Comparison of ENCODE assay signal across 17 mouse cellular contexts in the genomic region with DNA sequence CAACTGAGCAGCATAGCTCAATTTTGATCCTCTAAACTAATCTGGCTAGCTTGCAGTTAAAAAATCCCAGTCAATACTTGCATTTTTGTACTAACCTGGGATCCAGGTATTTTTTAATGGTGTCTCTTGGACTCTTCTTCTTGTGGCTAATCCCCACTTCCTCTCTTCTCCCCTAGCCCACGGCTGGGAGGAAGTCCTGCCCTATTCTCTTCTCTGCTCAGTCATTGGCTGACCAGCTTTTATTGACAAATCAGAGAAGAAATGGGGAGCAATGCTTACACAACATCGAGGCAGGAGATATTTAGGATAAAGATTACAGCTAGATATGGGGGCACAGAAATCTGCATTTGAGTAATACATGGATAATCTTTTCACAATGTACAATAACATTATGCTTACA. TPM values are rescaled to one million over a fixed set of nuclear protein-coding genes. Genes with fewer than 3 reads are reported as not detected.
DNase-seq lines count a peak whose midpoint lies in the region; ATAC-seq and TF ChIP-seq lines count a peak whose summit lies in the region.
"Had no signal": no experiment of that assay in that cellular context is flagged by ENCODE, and none has a peak within 500 bp of the region (broad histone marks: within the 10 kb centered on the region; RNA-seq: fewer than 3 reads in every experiment).

No protein-coding gene starts in this region.

- H3K27me3 ChIP-seq in liver, embryonic 14.5 days (ENCODE audit: control insufficient read depth, insufficient read depth, low read length) = no peaks in the 10 kb centered on the region
- H3K27me3 ChIP-seq in kidney, embryonic 16.5 days (ENCODE audit: insufficient read depth, low read length) = no peaks in the 10 kb centered on the region
- H3K27me3 ChIP-seq: embryonic facial prominence, embryonic 12.5 days; midbrain, embryonic 15.5 days had no signal

- DNase-seq in 3T3-L1 (ENCODE audit: low read depth, low spot score) (peak; percentile 71), NIH3T3 (ENCODE audit: low read depth) (peak; percentile 28)
- DNase-seq in liver, embryonic 14.5 days (ENCODE audit: low read depth in 3 of 3, low spot score in 3 of 3) = no peak
- no peak for DNase-seq in lung, postnatal 25 days (ENCODE audit: low spot score)
- no peak for DNase-seq in kidney, adult 9 months
- no peak for DNase-seq in right cerebral cortex, postnatal 25 days
- DNase-seq: cerebellum, postnatal 36 days; gastrocnemius, postnatal 36 days; kidney, postnatal 25 days; lung, postnatal 10 days; right cerebral cortex, postnatal 14 days had no signal

- no peak for TF ChIP-seq CTCF in liver, embryonic 14.5 days (IDR thresholded peaks at IDR 0.05; ENCODE audit: low read depth)

- H3K4me1 ChIP-seq in liver, embryonic 14.5 days (replicated peaks; ENCODE audit: control insufficient read depth in 2 of 2, insufficient read depth in 2 of 2, low read length in 1 of 2) = peaks cover 2 to 4% of the 10 kb centered on the region in 2 experiments; a peak in 2 of 4 replicates
- H3K4me1 ChIP-seq in kidney, embryonic 16.5 days (ENCODE audit: insufficient read depth, low read length) = 0 out of 2 replicates have a peak, but pooled peaks cover 2% of the 10 kb centered on the region
- H3K4me1 ChIP-seq: embryonic facial prominence, embryonic 12.5 days had no signal

- no peak overlapping the region for H3K9ac ChIP-seq in liver, embryonic 14.5 days (replicated peaks)
- H3K9ac ChIP-seq in kidney, embryonic 16.5 days (replicated peaks; ENCODE audit: low read length) = no peak overlapping the region
- H3K9ac ChIP-seq: embryonic facial prominence, embryonic 12.5 days; midbrain, embryonic 15.5 days had no signal

- peak; percentile 89 for ATAC-seq in CD4-positive, CD25-positive, alpha-beta regulatory T cell, adult 4 months
- no peak for ATAC-seq in liver, embryonic 14.5 days (ENCODE audit: insufficient read depth)
- ATAC-seq in kidney, embryonic 16.5 days (ENCODE audit: low FRiP score, low TSS enrichment) = no peak
- ATAC-seq: intestine, postnatal 0 days; midbrain, embryonic 15.5 days had no signal

- WGBS in liver, embryonic 14.5 days (ENCODE audit: insufficient replicate concordance) = 6% methylated on average over 2 of the region's 2 CpGs
- 48% methylated on average over 2 of the region's 2 CpGs for WGBS in kidney, embryonic 16.5 days

- H3K27ac ChIP-seq in liver, embryonic 14.5 days = no peak overlapping the region
- H3K27ac ChIP-seq in kidney, embryonic 16.5 days (ENCODE audit: low read length) = no peak overlapping the region
- H3K27ac ChIP-seq: embryonic facial prominence, embryonic 12.5 days; midbrain, embryonic 15.5 days had no signal

- H3K36me3 ChIP-seq in liver, embryonic 14.5 days (replicated peaks; ENCODE audit: control insufficient read depth, insufficient read depth, low read depth) = no peaks in the 10 kb centered on the region
- H3K36me3 ChIP-seq in kidney, embryonic 16.5 days (ENCODE audit: insufficient read depth, low read length) = no peaks in the 10 kb centered on the region
- H3K36me3 ChIP-seq: embryonic facial prominence, embryonic 12.5 days; midbrain, embryonic 15.5 days had no signal

- no peak for TF ChIP-seq EP300 in liver, embryonic 14.5 days (IDR thresholded peaks at IDR 0.05; ENCODE audit: low read depth)

- no peak overlapping the region for H3K4me3 ChIP-seq in liver, embryonic 14.5 days (ENCODE audit: insufficient read depth in 1 of 2, low read depth in 2 of 2, low read length in 2 of 2)
- H3K4me3 ChIP-seq in kidney, embryonic 16.5 days (ENCODE audit: low read length) = no peak overlapping the region
- H3K4me3 ChIP-seq: embryonic facial prominence, embryonic 12.5 days; midbrain, embryonic 15.5 days had no signal

- peak overlapping the region; percentile 8; the same call in 1 of the 2 replicates for H3K4me2 ChIP-seq in liver, embryonic 14.5 days (ENCODE audit: low read depth)
- no peak overlapping the region for H3K4me2 ChIP-seq in kidney, embryonic 16.5 days (replicated peaks; ENCODE audit: low read depth, low read length)
- H3K4me2 ChIP-seq: embryonic facial prominence, embryonic 12.5 days; midbrain, embryonic 15.5 days had no signal

- H3K9me3 ChIP-seq in liver, embryonic 14.5 days (ENCODE audit: control insufficient read depth, low read length) = no peaks in the 10 kb centered on the region
- H3K9me3 ChIP-seq in kidney, embryonic 16.5 days (ENCODE audit: low read length) = no peaks in the 10 kb centered on the region
- H3K9me3 ChIP-seq: embryonic facial prominence, embryonic 12.5 days; midbrain, embryonic 15.5 days had no signal

RNA-seq across cellular contexts. Expression of gene Gm49342, which starts 5.4 kb away (rescaled TPM):
- polyA plus RNA-seq in CD4-positive, CD25-positive, alpha-beta regulatory T cell, adult 4 months (2017; shearing (Covaris generic)) = 1 to 10 TPM; 3.4 to 9.3 TPM
- 41.4 and 65.9 TPM in 2 replicates for polyA plus RNA-seq in liver, embryonic 14.5 days (2012; rRNA removed)
- polyA plus RNA-seq in liver, embryonic 14.5 days (2014; fragmentation: Nextera tagmentation; extraction: Ambion mirVana) = not detected in 2 replicates
- polyA plus RNA-seq in kidney, embryonic 16.5 days (2015; fragmentation: Nextera tagmentation; extraction: Ambion mirVana) = not detected in 2 replicates
- polyA plus RNA-seq: embryonic facial prominence, embryonic 12.5 days; heart, embryonic 14.5 days; intestine, postnatal 0 days; midbrain, embryonic 15.5 days had no signal

RNA-seq across cellular contexts. Expression of gene Pnp, which starts 8.1 kb away (rescaled TPM):
- 10 to 100 TPM; 61.1 to 62.9 TPM for polyA plus RNA-seq in CD4-positive, CD25-positive, alpha-beta regulatory T cell, adult 4 months (2017; shearing (Covaris generic))
- 65.8 and 81.4 TPM in 2 replicates for polyA plus RNA-seq in liver, embryonic 14.5 days (2012; rRNA removed)
- 87.0 and 91.4 TPM in 2 replicates for polyA plus RNA-seq in liver, embryonic 14.5 days (2014; fragmentation: Nextera tagmentation; extraction: Ambion mirVana)
- 78.2 and 79.3 TPM in 2 replicates for polyA plus RNA-seq in kidney, embryonic 16.5 days (2015; fragmentation: Nextera tagmentation; extraction: Ambion mirVana)

RNA-seq across cellular contexts. Expression of gene Pip4p1, which starts 8.3 kb away (rescaled TPM):
- 1 to 10 TPM; 2.9 to 3.4 TPM for polyA plus RNA-seq in CD4-positive, CD25-positive, alpha-beta regulatory T cell, adult 4 months (2017; shearing (Covaris generic))
- polyA plus RNA-seq in liver, embryonic 14.5 days (2012; rRNA removed) = 16.7 and 24.7 TPM in 2 replicates
- 16.9 and 18.7 TPM in 2 replicates for polyA plus RNA-seq in liver, embryonic 14.5 days (2014; fragmentation: Nextera tagmentation; extraction: Ambion mirVana)
- polyA plus RNA-seq in kidney, embryonic 16.5 days (2015; fragmentation: Nextera tagmentation; extraction: Ambion mirVana) = 57.7 and 60.8 TPM in 2 replicates

RNA-seq across cellular contexts. Expression of gene Apex1, which starts 14.2 kb away (rescaled TPM):
- 100 to 1,000 TPM in 1 of 2 experiments, 10 to 100 TPM in 1; 74.0 to 103 TPM for polyA plus RNA-seq in CD4-positive, CD25-positive, alpha-beta regulatory T cell, adult 4 months (2017; shearing (Covaris generic))
- polyA plus RNA-seq in liver, embryonic 14.5 days (2012; rRNA removed) = 34.5 and 51.3 TPM in 2 replicates
- 85.7 and 90.8 TPM in 2 replicates for polyA plus RNA-seq in liver, embryonic 14.5 days (2014; fragmentation: Nextera tagmentation; extraction: Ambion mirVana)
- polyA plus RNA-seq in kidney, embryonic 16.5 days (2015; fragmentation: Nextera tagmentation; extraction: Ambion mirVana) = 276 and 285 TPM in 2 replicates

RNA-seq across cellular contexts. Expression of gene Osgep, which starts 14.2 kb away (rescaled TPM):
- polyA plus RNA-seq in CD4-positive, CD25-positive, alpha-beta regulatory T cell, adult 4 months (2017; shearing (Covaris generic)) = 100 to 1,000 TPM in 1 of 2 experiments, 10 to 100 TPM in 1; 85.3 to 100 TPM
- polyA plus RNA-seq in liver, embryonic 14.5 days (2012; rRNA removed) = 19.9 and 34.5 TPM in 2 replicates
- 54.8 and 59.7 TPM in 2 replicates for polyA plus RNA-seq in liver, embryonic 14.5 days (2014; fragmentation: Nextera tagmentation; extraction: Ambion mirVana)
- polyA plus RNA-seq in kidney, embryonic 16.5 days (2015; fragmentation: Nextera tagmentation; extraction: Ambion mirVana) = 176 and 196 TPM in 2 replicates

Comparison
In these comparisons a context has a peak if more than half of its experiments do, and no peak if none do; other contexts are left out.
1. DNase-seq: peak in 3T3-L1 (single experiment) and NIH3T3 (single experiment); none in liver, embryonic 14.5 days (0 of 3), lung, postnatal 25 days (single experiment), kidney, adult 9 months (single experiment) and right cerebral cortex, postnatal 25 days (single experiment).
2. RNA of gene Pip4p1, which starts 8.3 kb away (polyA plus RNA-seq): 57.7 to 60.8 TPM in kidney, embryonic 16.5 days and 16.7 to 24.7 TPM in liver, embryonic 14.5 days; 2.9 to 3.4 TPM in CD4-positive, CD25-positive, alpha-beta regulatory T cell, adult 4 months; every median in the first group is over 4 times any median in the second.